In the genomic region with DNA sequence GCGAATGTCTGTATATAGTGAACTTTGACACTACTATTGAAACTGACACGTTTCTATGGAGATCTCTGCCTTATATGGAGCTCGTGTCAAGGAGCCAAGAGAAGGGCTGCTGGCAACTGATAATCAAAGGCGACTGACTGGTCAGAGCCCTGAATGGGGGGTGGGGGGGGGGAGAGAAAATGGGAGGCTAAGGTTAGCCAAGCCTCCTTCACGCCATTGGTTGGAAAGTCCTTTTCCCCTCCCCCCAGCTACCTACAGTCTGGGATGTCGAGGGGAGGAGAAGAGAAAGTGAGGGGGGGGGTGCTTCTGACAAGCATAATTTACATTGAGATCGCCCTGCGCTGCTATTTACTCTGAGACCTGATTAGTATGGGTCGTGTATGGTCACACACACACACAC, we compare ENCODE assay signal across 8 mouse cellular contexts. TPM values are rescaled to one million over a fixed set of nuclear protein-coding genes. Genes with fewer than 3 reads are reported as not detected.
DNase-seq lines count a peak whose midpoint lies in the region; ATAC-seq and TF ChIP-seq lines count a peak whose summit lies in the region.

No protein-coding gene starts in this region.

- peaks cover 87% of the 10 kb centered on the region for H3K27me3 ChIP-seq in megakaryocyte, embryonic 14.5 days (replicated peaks)
- 0 out of 2 replicates have a peak, but pooled peaks cover 2% of the 10 kb centered on the region for H3K27me3 ChIP-seq in forebrain, embryonic 16.5 days (replicated peaks; ENCODE audit: control insufficient read depth, insufficient read depth, low read length)
- H3K27me3 ChIP-seq in midbrain, postnatal 0 days (ENCODE audit: insufficient read depth, low read length) = no peaks in the 10 kb centered on the region

- no peak for ATAC-seq in megakaryocyte, adult 5-6 weeks (ENCODE audit: poor library complexity, severe bottlenecking)
- peak; percentile 30 for ATAC-seq in forebrain, embryonic 16.5 days
- peak; percentile 27 for ATAC-seq in midbrain, postnatal 0 days (ENCODE audit: low FRiP score)
- no peak for ATAC-seq in megakaryocyte progenitor cell, adult 5-6 weeks (replicated peaks; ENCODE audit: poor library complexity)
- ATAC-seq in erythroblast, adult 5-6 weeks (replicated peaks; ENCODE audit: low FRiP score, poor library complexity, severe bottlenecking) = no peak

- peak overlapping the region; percentile 84 for H3K27ac ChIP-seq in forebrain, embryonic 16.5 days (ENCODE audit: low read length)
- H3K27ac ChIP-seq in midbrain, postnatal 0 days (ENCODE audit: low read depth, low read length) = peak overlapping the region; percentile 57

- H3K9me3 ChIP-seq in megakaryocyte, embryonic 14.5 days = peaks cover 3% of the 10 kb centered on the region; the same call in 1 of the 2 replicates
- no peaks in the 10 kb centered on the region for H3K9me3 ChIP-seq in forebrain, embryonic 16.5 days (ENCODE audit: control insufficient read depth, low read length)
- H3K9me3 ChIP-seq in midbrain, postnatal 0 days (ENCODE audit: low read length) = no peaks in the 10 kb centered on the region

- WGBS in forebrain, embryonic 16.5 days = 0% methylated on average over 9 of the region's 9 CpGs
- under 1% methylated on average over 8 of the region's 9 CpGs for WGBS in midbrain, postnatal 0 days

- H3K4me2 ChIP-seq in forebrain, embryonic 16.5 days (ENCODE audit: low read length) = peak overlapping the region; percentile 59
- H3K4me2 ChIP-seq in midbrain, postnatal 0 days (ENCODE audit: low read depth, low read length, poor library complexity, severe bottlenecking) = peak overlapping the region; percentile 83

- intact Hi-C loops in left cerebral cortex, postnatal 4 days (cut with DNase I) = loop anchor here (5.0 to 10.0 kb wide), 5 partner anchors 244 to 1644 kb away; no protein-coding TSS in a partner anchor

- H3K4me3 ChIP-seq in megakaryocyte, embryonic 14.5 days (replicated peaks) = peak overlapping the region; percentile 73
- H3K4me3 ChIP-seq in forebrain, embryonic 16.5 days (replicated peaks; ENCODE audit: low read length) = peak overlapping the region; percentile 46
- peak overlapping the region; percentile 87 for H3K4me3 ChIP-seq in midbrain, postnatal 0 days (ENCODE audit: low read depth, low read length)

- no peak for TF ChIP-seq CTCF in midbrain, postnatal 0 days (IDR thresholded peaks at IDR 0.05)

- H3K4me1 ChIP-seq in megakaryocyte, embryonic 14.5 days = peaks cover 56% of the 10 kb centered on the region
- H3K4me1 ChIP-seq in forebrain, embryonic 16.5 days (replicated peaks; ENCODE audit: control insufficient read depth, insufficient read depth, low read length) = peaks cover 10% of the 10 kb centered on the region
- peaks cover 3% of the 10 kb centered on the region; the same call in 1 of the 2 replicates for H3K4me1 ChIP-seq in midbrain, postnatal 0 days (ENCODE audit: insufficient read depth, low read length)

- 0 out of 2 replicates have a peak overlapping the region, but pooled peaks have one; percentile 18 for H3K9ac ChIP-seq in forebrain, embryonic 16.5 days (replicated peaks; ENCODE audit: low read depth, low read length)
- no peak overlapping the region for H3K9ac ChIP-seq in midbrain, postnatal 0 days (replicated peaks; ENCODE audit: low read length, poor library complexity, severe bottlenecking)

- DNase-seq in cerebellum, adult 11-12 months = peak; percentile 83
- DNase-seq in left cerebral cortex, postnatal 4 days = peak; percentile 80
- peak; percentile 96 for DNase-seq in midbrain, postnatal 0 days (ENCODE audit: low spot score)

- H3K36me3 ChIP-seq in megakaryocyte, embryonic 14.5 days (replicated peaks; ENCODE audit: low read length) = no peaks in the 10 kb centered on the region
- no peaks in the 10 kb centered on the region for H3K36me3 ChIP-seq in forebrain, embryonic 16.5 days (ENCODE audit: control insufficient read depth, insufficient read depth)
- no peaks in the 10 kb centered on the region; the same call in 1 of the 2 replicates for H3K36me3 ChIP-seq in midbrain, postnatal 0 days (ENCODE audit: insufficient read depth, low read length)

RNA-seq across cellular contexts. Expression of a gene that starts 0.8 kb away (rescaled TPM):
- polyA plus RNA-seq in megakaryocyte, embryonic 14.5 days (2012; ENCODE audit: insufficient read depth, low replicate concordance) = not detected in 2 replicates
- not detected in 2 replicates for total RNA-seq in megakaryocyte, adult 5-6 weeks (2015)
- not detected in 2 replicates for total RNA-seq in megakaryocyte, adult 5-6 weeks (2017)
- polyA plus RNA-seq in forebrain, embryonic 16.5 days (2015; fragmentation: Nextera tagmentation; extraction: Ambion mirVana) = 70.2 and 71.1 TPM in 2 replicates
- 100 to 1,000 TPM; 214 to 215 TPM for total RNA-seq in left cerebral cortex, postnatal 4 days (2021)
- 163 and 184 TPM in 2 replicates for total RNA-seq in midbrain, postnatal 0 days (2014; rRNA removed)
- polyA plus RNA-seq in midbrain, postnatal 0 days (2015; fragmentation: Nextera tagmentation; extraction: Ambion mirVana) = 46.4 and 55.5 TPM in 2 replicates
- not detected in 2 replicates for total RNA-seq in megakaryocyte progenitor cell, adult 5-6 weeks (2015)
- not detected in 2 replicates for total RNA-seq in megakaryocyte progenitor cell, adult 5-6 weeks (2017)
- not detected in 2 replicates for total RNA-seq in erythroblast, adult 5-6 weeks (2015; ENCODE audit: low replicate concordance)
- not detected in 2 replicates for total RNA-seq in erythroblast, adult 5-6 weeks (2017; ENCODE audit: low replicate concordance)

Comparison
In these comparisons a context has a peak if more than half of its experiments do, and no peak if none do; other contexts are left out.
1. ATAC-seq: peak in forebrain, embryonic 16.5 days (single experiment) and midbrain, postnatal 0 days (single experiment); none in megakaryocyte, adult 5-6 weeks (single experiment), megakaryocyte progenitor cell, adult 5-6 weeks (single experiment) and erythroblast, adult 5-6 weeks (single experiment).
2. RNA of a gene that starts 0.8 kb away (total RNA-seq): 214 to 215 TPM in left cerebral cortex, postnatal 4 days and 163 to 184 TPM in midbrain, postnatal 0 days; not detected in megakaryocyte, adult 5-6 weeks, not detected in megakaryocyte progenitor cell, adult 5-6 weeks and not detected in erythroblast, adult 5-6 weeks; every median in the first group is over 100 times any median in the second.
3. Peak in every context shown above with its lines, with median percentiles within 50 percentile points of each other: H3K4me3 ChIP-seq and DNase-seq.